Mouse (Mus musculus) embryonic fibroblast, embryonic 13.5 days (primary cell): ENCODE measurements at regions not wholly inside any gene's neighbourhood (a gene's known extent, or its start where the extent isn't known, plus 50 kb on each side); places are given as distances from the start of the nearest gene placed in this dataset.

Source experiments
- CTCF ChIP-seq: IDR thresholded peaks from 2 replicates; pipeline ENCODE4 v1.5.1; 2011; ENCODE audit warnings: mild to moderate bottlenecking, control low read depth, low read length, moderate library complexity, borderline replicate concordance; ENCODE audit not compliant: insufficient read depth
- POLR2A ChIP-seq: IDR thresholded peaks from 2 replicates; pipeline ENCODE4 v1.6.1; 2011; ENCODE audit warnings: low read depth, mild to moderate bottlenecking, control low read depth, low read length, moderate library complexity

DNA sequence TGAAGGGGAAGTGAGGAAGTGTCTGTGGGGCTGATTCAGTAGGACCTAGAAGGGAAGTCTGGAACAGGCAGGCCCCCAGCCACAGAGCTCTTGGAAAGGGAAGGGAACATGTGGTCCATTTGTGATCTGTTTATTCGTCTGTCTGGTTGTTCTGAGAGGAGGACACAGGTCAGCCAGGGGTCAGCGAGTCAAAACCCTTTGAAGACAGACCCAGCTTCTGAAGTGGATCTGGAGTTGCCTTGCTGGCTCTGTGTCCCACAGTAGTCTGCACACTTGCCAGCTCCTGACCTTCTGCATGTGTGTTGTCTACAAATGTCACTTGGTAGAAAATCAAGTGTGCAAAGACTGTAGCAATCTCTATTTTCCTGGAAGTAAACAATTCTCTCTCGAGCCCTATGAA lies 119.3 kb upstream of the Osr1 start:
- TF ChIP-seq CTCF: no peak
- no peak for TF ChIP-seq POLR2A
